Mouse (Mus musculus): ENCODE measurements around the gene Oca2.
A peak's percentile ranks its signal among the peaks of the same experiment; 100 is the strongest.

The Oca2 gene

GRCm38 (mm10) chr7:56382706-56383105 lies 143.1 kb downstream of the Oca2 start:
- DNase-seq = peak; percentile 39

GRCm38 (mm10) chr7:56388295-56388694 lies 148.7 kb downstream of the Oca2 start:
- no peak for DNase-seq

- no peak for DNase-seq
These were observed 178.7 kb downstream of the Oca2 start for GRCm38 (mm10) chr7:56418182-56418836.

DNA sequence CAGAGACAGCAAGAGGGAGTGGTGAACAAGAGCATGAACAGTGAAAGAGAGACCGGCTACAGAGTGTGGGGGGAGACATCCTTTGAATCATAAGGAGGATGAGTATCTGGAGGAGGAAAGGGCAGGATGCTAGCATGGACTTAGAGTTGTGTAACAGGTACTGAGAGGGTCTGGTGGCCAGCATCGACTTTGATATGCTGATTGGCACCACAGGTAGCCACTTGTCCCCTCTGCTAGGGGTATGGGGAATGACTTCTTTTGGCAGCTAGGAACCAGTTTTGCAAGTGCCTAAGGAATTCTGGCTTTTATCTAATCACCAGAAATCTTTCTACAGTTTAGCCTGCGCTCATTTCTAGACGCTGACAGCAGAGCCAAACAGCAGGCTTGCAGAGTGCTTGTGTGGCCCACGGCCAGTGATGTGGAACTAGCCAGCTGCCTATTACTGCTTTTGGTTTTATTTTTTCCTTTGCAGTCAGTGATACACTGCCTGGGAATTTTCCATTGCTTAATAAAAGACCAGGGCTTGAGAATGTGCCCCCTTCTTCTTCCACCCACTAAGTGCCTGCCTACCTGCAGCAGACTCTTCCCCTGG lies 179.8 kb downstream of the Oca2 start:
- DNase-seq = no peak

DNA sequence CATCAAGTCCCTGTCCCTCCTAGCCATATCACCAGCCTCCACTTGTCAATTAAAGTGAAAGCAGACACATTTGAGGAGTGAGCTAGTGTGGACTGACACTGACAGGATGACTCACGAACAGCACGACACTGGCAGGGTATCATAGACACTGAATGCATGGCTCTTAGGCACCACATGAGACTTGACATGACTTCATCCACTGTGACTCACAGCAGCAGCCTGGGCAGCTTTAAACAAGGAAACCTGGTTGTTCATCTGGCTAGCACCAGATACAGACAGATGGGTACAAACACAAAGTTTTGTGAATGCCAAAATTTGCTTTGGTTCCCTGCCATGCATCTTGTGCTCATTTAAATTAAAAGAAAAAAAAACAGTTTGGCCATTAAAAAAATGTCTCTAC lies 182.4 kb downstream of the Oca2 start:
- peak; percentile 18 for DNase-seq

GRCm38 (mm10) chr7:56423548-56423947 lies 184.0 kb downstream of the Oca2 start:
- no peak for DNase-seq

DNA sequence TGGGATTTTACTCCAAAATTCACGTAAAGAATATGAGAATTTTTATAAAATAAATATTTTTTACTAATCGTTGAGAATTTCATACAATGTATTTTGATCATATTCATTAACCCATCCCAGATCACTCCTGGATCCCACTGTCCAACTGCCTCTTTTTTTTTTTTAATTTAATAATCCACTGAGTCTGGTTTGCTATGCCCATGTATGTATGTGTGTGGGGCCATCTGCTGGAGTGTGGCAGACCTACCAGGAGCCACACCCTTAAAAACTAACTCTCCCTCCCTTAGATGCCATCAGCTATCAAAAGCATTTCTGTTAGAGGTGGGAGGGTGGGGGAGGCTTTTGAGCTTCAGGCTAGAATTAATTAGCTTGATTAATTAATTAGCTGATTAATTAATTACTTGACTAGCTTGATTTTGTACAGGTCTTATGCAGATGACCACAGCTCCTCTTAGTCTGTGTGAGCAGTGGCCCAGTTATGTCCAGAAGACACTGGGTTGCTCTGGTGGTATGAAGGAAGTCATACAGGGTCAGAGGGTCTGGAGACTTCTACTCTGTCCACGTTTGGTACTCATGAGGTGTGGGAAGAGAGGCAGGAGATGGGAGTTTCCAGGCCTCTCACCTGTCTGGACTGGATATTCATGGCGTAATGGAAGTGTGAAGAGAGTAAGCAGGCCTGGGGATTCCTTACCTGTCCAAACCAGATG lies 221.4 kb downstream of the Oca2 start:
- DNase-seq = no peak

GRCm38 (mm10) chr7:56498242-56498641 lies 258.7 kb downstream of the Oca2 start:
- DNase-seq = no peak

DNA sequence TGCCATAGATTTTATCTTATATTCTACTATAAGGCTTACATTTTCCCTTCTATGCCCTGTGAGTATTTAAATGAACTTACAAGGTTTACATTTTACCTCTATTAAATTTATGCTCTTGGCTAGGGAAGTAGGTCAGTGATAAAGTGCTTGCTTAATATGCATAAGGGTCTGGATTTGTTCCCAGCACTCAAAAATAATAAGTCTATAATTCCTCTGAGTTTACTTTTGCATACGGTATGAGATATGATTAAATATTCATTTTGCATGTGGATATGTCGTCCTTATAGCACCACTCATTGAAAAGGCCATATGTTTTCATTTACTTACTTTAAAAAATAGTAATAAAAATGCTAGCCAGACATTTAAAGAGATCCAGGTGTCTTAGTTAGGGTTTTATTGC lies 259.8 kb downstream of the Oca2 start:
- no peak for DNase-seq

DNA sequence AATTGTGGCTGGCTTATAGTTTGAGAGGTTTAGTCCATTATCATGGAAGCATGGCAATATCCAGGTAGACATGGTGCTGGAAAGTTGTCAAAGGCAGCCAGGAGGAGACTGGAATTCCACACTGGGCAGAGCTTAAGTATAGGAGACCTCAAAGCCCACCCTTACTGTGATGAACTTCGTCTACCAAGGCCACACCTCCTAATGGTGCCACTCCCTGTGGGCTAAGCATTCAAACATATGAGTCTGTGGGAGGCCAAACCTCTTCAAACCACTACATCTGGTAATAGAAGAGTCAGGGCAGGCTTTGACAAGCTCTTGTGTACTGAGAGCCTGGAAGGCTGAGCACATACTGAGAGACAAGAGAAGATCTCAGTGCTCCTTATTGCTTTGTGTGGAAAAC lies 260.2 kb downstream of the Oca2 start:
- DNase-seq = no peak

DNA sequence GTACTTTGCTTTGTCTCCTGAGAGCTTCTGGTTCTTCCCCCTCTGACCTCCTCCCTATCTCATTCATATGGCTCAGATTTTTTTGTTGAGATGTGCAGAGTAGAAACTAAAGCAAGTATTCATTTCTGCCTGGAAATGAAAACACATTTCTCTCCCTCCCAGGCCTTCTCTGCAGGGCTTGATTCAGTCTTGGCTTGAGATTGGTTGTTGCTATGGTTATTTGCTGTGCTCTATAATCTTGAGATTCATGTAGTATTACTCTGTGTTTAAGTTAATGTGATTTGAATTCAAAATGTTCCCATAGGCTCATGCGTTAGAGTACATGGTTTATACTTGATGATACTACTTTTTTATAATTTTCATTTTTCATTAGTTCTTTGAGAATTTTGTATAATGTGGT lies 260.9 kb downstream of the Oca2 start:
- DNase-seq = no peak

DNA sequence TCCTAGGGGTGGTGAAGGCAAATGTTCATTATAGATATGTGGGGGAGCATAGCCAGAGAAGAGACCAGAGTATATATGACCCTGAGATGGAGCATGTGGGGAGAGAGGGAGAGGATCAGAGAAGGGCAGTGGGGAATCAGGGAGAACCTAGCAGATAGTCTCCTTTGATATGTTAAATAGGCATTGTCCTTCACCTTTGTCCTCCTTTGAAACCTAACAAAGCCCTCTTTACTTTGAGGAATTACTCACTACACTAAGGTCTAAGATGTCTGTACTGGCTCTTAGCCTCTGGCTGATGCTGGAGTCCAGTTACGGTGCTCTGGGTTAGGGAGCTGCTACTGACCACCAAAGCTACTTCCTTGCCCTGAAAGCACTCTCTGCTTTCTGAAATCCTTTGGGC lies 279.0 kb downstream of the Oca2 start:
- no peak for DNase-seq

DNA sequence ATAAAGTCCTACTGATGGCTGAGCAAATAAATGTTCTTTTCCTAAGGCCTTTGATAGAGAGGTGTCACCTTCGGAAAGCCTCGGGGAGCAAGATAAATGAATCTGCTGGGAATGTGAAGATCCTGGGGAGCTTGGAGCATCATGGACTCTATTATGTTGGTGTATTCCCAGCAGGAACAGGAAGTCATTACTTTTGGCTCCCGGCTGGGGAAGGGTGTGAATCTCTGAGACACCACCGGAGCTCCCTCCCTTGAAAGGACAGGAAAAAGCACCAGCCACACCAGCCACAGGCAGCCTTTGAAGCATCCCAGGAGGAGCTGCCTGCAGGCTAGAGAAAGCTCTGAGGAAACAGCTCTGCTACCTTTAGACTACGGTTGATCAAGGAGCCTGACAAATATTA lies 280.2 kb downstream of the Oca2 start:
- DNase-seq = no peak

DNA sequence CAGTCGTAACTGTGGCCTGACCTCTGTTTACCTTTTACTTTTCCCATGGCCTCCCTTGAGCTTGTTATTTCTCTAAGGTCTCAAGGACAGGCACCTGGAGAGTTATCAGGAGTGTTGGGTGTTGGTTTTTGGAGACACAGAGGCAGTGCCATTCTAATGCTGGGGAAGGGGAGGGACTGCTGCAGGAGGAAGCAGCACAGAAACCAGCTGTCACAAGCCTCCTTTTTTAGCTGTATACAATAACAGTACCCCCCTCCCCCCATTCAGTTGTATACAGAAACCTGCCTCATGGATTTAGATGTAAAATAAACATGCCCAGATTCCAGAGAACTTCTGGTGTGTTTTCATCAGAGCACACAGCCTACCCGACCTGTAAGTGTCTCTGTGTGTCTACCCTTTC lies 295.3 kb downstream of the Oca2 start:
- DNase-seq = no peak

- no peak for DNase-seq
These were observed 309.7 kb downstream of the Oca2 start for GRCm38 (mm10) chr7:56549226-56549625.

- no peak for DNase-seq
These were observed 312.2 kb downstream of the Oca2 start for GRCm38 (mm10) chr7:56551804-56552203.

Measured in cerebellum, adult 9-10 months (tissue).